Mouse (Mus musculus) MEL (cell line): ENCODE results near the gene Nsg1.

ENCODE experiments used
- CTCF ChIP-seq, 3 experiments: IDR thresholded peaks in 2 of 3; conservative IDR thresholded peaks in 1 of 3; 2 replicates each; pipeline ENCODE4 v1.5.1; 2011 to 2012; ENCODE audit warnings: low read length in 3 of 3, low read depth in 2 of 3, mild to moderate bottlenecking in 2 of 3, improper control_type of control experiment in 1 of 3, inconsistent platforms in 1 of 3, mixed read lengths in 1 of 3, moderate library complexity in 1 of 3; ENCODE audit not compliant: control insufficient read depth in 1 of 3, insufficient read depth in 1 of 3, poor library complexity in 1 of 3, severe bottlenecking in 1 of 3
- MAX ChIP-seq: IDR thresholded peaks from 2 replicates; pipeline ENCODE4 v1.6.1; 2011; ENCODE audit warnings: low read length, improper control_type of control experiment
- POLR2AphosphoS2 ChIP-seq: IDR thresholded peaks from 2 replicates; pipeline ENCODE4 v1.6.1; 2011; ENCODE audit warnings: low read length, improper control_type of control experiment
- SMC3 ChIP-seq: IDR thresholded peaks from 2 replicates; pipeline ENCODE4 v1.6.1; 2011; ENCODE audit warnings: low read depth, low read length, improper control_type of control experiment
- ZKSCAN1 ChIP-seq: IDR thresholded peaks from 2 replicates; pipeline ENCODE4 v1.6.1; 2012; ENCODE audit warnings: low read depth, mild to moderate bottlenecking, inconsistent platforms, low read length, improper control_type of control experiment, moderate library complexity
- ZNF384 ChIP-seq: IDR thresholded peaks from 2 replicates; pipeline ENCODE4 v1.6.1; 2012; ENCODE audit warnings: low read depth, mild to moderate bottlenecking, inconsistent platforms, low read length, improper control_type of control experiment

DNA sequence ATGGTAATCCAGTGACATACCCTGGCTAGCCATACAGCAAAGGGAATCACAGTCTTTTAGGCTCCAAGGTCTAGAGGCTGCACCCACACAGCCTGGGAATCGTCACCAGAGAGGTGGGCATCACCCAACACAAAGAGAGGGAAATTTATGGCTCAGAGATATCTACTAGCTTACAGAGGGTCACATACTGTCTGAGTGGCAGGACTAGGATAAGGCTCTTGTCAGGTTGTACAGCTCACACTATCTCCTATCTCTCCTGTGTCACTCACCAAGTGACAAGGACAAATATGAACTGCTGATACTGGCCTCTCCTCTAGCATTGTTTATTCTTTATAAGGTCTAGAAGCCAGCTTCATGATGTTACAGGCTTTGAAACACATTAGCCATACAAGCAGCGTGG, 30.4 kb downstream of the Nsg1 start:
- no peak for TF ChIP-seq POLR2AphosphoS2
- TF ChIP-seq ZNF384: no peak
- no peak for TF ChIP-seq ZKSCAN1
- TF ChIP-seq CTCF (IDR thresholded peaks at IDR 0.05 in 2 of 3, conservative IDR thresholded peaks at IDR 0.05 in 1 of 3; ENCODE audit: control insufficient read depth in 1 of 3, insufficient read depth in 1 of 3, low read depth in 2 of 3, low read length in 3 of 3, poor library complexity in 1 of 3, severe bottlenecking in 1 of 3): no peak
- no peak for TF ChIP-seq SMC3
- no peak for TF ChIP-seq MAX
